Mouse (Mus musculus): ENCODE data around the gene Ripor2.

GRCm38 (mm10) chr13:24668556-24668955 lies 86.6 kb downstream of the Ripor2 start:
- TF ChIP-seq CTCF (IDR thresholded peaks at IDR 0.05; ENCODE audit: low read depth, low read length) (no peak), EP300 (IDR thresholded peaks at IDR 0.05; ENCODE audit: insufficient read depth, low read depth, low read length) (no peak)

Measured in ES-Bruce4 (cell line).